Mouse (Mus musculus) neutrophil, adult 65 days (primary cell): ENCODE data around the gene Cbfa2t2. TPM values are rescaled to one million over a fixed set of nuclear protein-coding genes. Genes with fewer than 3 reads are reported as not detected.

Experiments used
- total RNA-seq: library from RNA; stranded (reverse); gene quantifications from 2 replicates; pipeline ENCODE4 v1.2.4, GENCODE M21; 2023

Gene Cbfa2t2
- total RNA-seq, result 18.3 and 30.7 TPM in 2 replicates

DNA sequence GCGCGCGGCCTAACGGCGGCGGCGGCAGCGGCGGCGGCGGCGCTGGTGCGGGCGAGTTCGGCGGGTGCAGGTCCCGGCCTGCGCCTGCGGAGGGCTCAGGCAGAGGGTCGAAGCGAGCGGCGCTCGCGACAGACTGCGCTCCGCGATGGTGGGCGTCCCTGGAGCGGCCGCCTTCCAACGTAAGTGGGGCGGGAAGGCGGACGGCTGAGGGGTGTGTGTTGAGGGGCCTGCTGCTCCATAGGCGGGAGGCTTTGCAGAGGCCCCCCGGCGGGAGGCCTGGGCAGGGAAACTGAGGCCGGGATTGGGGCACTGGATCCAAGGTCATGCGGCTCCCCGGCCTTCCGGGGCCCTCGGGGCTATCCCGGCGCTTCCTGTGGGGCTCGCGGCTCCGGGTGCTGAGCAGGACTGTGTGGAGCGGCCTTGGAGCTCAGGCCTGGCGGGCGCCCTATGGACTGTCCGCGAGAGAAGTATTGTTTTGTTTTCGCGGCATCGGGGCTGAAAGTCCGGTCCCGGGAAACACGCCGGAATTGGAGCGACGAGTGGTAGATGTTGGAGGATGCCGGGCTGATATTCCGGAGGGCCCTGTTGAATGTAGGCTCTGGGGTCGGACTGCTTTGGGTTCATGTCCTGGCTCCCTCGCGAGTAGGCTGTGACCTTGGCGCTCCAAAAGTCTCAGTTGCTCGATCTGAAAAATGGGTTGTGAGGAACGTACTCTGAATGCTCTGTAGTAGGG lies at the start of gene Cbfa2t2:
Gene Cbfa2t2, plus strand, starts transcription at position 24 of the 733 bp plus-strand sequence.

DNA sequence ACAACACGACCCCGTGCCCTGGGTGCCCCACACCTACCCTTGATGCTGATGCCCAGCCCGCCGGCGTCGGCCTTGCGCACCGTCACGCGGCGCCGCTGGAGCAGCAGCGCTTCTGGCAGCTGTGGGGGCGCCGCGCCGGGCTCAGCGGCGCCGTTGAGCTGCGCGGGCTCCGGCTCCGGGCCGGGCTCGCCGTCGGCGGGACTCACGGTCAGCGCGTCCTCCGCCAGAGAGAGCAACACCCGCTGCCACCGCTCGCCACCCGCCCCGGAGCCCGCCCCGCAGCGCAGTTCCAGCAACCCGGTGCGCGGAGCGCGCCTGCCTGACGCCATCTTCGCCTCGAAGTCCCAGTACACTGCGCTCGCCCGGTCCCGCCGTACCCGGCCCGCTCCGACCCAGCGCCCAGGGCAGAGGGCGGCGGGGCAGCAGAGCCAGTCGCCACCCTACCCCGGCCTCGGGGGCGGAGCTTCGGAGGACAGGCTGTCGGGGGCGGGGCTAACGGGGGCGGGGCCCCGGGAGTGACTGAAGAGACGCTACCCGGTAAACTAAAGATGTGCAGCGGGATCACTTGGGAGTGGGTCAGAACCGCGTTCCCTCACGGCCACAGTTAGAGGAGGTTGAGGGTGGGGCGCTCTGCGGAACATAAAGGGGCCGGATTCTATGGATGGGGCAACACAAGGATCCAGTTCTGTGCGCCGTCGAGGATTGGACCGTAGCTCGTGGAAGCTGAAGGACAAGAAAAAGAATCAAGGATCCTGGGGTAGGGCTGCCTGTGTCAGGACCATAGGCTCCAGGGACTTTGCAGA lies 28.4 kb upstream of the Cbfa2t2 start, which contains the start of gene Snta1:
Gene Snta1, minus strand, starts transcription at position 457 of the 803 bp plus-strand sequence.

DNA sequence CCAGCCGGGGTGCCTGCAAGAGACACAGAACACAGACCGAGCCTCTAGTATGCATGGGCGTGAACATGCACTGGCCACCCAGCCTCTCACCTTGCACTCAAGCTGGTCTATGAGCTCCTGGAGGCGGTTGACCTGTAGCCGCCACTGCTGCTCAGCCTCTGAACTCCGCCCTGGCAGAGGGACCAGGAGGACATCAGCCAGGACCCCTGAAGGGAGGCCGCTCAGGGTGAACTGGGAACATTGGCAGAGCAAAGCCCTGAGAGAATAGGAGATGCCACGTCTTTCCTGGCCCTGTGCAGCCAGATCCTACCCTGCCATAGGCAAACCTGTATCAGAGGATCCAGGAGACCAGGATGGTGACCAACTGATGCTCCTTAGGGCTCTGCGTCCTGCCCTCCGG lies 110.4 kb downstream of the Cbfa2t2 start, which contains the start of gene 1700003F12Rik:
Gene 1700003F12Rik, plus strand, starts transcription at position 375 of the 400 bp plus-strand sequence.

DNA sequence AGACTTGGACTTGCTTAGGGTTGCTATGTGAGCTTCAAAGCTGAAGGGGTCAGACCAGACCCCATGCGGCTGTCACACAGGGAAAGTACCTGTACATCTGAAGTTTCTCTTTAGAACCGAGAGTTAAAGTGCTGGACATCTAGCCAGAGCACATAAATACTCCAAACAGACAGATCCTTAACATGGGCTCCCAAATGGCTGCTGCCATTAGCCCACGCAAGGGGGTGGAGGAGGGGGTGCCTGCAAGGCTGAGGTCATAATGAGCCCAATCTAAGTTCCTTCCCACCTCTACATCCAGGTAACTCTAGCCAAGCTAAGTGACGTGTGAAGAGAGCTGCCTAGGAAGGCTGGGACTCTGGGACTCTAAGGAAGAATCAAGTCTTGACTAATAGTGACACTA lies 115.2 kb downstream of the Cbfa2t2 start, which contains the start of gene Actl10:
Gene Actl10, plus strand, starts transcription at position 301 of the 400 bp plus-strand sequence.

DNA sequence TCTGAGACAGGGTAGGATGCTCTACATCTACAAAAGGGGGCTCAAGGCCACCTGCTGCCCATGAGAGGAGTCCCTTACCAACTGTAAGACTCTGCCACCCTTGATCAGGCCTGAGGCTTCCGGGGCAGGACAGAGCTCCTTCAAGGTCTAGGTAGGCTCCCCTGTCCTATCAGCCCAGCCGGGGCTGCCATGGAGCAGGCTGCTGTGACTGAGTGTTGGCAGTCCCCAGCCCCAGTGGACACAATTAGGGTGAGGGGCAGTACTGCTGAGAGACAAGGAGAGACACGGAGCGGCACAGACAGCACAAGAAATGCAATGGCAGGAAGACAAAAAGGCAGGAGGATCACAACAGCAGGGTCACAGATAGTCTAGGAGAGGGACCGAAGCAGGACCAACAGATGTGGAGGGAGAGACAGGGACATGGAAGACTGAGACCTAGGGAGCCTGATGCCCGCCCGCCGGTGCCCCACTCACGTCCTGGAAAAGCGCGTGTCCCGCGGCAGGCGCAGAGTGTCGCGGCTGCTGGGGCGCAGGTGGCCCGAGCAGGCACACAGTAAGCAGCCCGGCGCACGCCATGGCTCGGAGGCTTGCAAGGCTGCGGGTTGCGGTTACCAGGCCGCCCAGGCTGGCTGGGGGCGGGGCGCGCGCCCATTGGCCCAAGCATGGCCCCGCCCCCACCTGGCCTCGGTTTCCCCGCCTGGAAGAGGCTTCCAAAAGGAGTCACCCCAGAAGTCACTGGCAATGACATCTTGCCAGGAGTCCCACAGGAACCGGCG lies 122.2 kb downstream of the Cbfa2t2 start, which contains the start of gene Necab3:
Gene Necab3, minus strand, starts transcription at position 627 of the 776 bp plus-strand sequence.

DNA sequence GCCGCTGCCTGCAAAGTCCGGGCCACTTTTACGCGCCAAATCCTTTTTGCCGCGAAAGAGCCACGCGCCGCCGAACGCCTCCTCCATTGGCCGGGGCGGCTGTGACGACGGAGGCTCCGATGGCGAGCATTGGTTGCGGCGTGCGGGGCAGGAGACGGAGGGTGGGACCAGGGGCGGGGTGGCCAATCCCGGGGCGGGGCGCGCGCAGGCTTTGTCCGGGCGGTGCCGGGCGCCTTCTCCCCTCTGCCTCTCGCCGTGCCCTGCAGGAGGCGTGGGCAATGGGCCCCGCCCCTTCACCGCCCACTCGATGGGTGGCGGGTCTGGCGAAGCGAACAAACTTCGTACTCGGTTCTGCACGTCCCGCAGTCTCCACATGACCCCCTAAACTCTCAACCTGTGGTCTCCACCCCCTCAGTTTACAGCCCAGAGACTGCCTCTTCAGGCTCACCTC lies 133.6 kb downstream of the Cbfa2t2 start, which contains the start of gene E2f1:
Gene E2f1, minus strand, starts transcription at position 57 of the 451 bp plus-strand sequence.

Other genes starting within 250 kb of the Cbfa2t2 start
- not detected in 2 replicates for gene Bpifb1, start 245.7 kb upstream of the Cbfa2t2 start, total RNA-seq
- gene Bpifb5, start 212.7 kb upstream of the Cbfa2t2 start, total RNA-seq, result not detected in 2 replicates
- gene Bpifb9a, start 178.6 kb upstream of the Cbfa2t2 start, total RNA-seq, result not detected in 2 replicates
- not detected in 2 replicates for gene Bpifb9b, start 129.3 kb upstream of the Cbfa2t2 start, total RNA-seq
- gene Cdk5rap1, start 63.5 kb upstream of the Cbfa2t2 start, total RNA-seq, result 6.5 and 7.6 TPM in 2 replicates
- 0.98 and 1.4 TPM in 2 replicates for gene Snta1, start 28.4 kb upstream of the Cbfa2t2 start, total RNA-seq
- 0.76 TPM in 1 of 2 replicates, not detected in the other for gene 1700003F12Rik, start 110.6 kb downstream of the Cbfa2t2 start, total RNA-seq
- gene Actl10, start 115.3 kb downstream of the Cbfa2t2 start, total RNA-seq, result 0.32 TPM in 1 of 2 replicates, not detected in the other
- gene Necab3, start 122.4 kb downstream of the Cbfa2t2 start, total RNA-seq, result 1.1 and 2.1 TPM in 2 replicates
- gene E2f1, start 133.4 kb downstream of the Cbfa2t2 start, total RNA-seq, result 14.2 and 18.8 TPM in 2 replicates
- 13.9 and 14.9 TPM in 2 replicates for gene Pxmp4, start 167.2 kb downstream of the Cbfa2t2 start, total RNA-seq
- 2.7 and 3.6 TPM in 2 replicates for gene Zfp341, start 176.8 kb downstream of the Cbfa2t2 start, total RNA-seq
- 0.91 TPM in 1 of 2 replicates, not detected in the other for gene 4930519P11Rik, start 177.0 kb downstream of the Cbfa2t2 start, total RNA-seq
- gene Chmp4b, start 215.2 kb downstream of the Cbfa2t2 start, total RNA-seq, result 203 and 242 TPM in 2 replicates